Mouse (Mus musculus) liver, embryonic 16.5 days (tissue): ENCODE measurements around the gene Fam117b. TPM values are rescaled to one million over a fixed set of nuclear protein-coding genes. Genes with fewer than 3 reads are reported as not detected.

Experiments used
- ATAC-seq: fragments of 200-750 bp; cut with Nextera tagmentation; 2 replicates; pipeline ENCODE4 v1.8.0; 2017; ENCODE audit warnings: low read depth, mild to moderate bottlenecking, moderate number of reproducible peaks, moderate library complexity
- H3K27ac ChIP-seq: fragments of 300-500 bp; sonication (generic); 2 replicates; pipeline ENCODE4 v1.5.1; 2014; ENCODE audit warnings: mild to moderate bottlenecking, low read length
- H3K27me3 ChIP-seq: fragments of 300-500 bp; sonication (generic); 2 replicates; pipeline ENCODE4 v1.6.1; 2014; ENCODE audit warnings: low read depth, low read length, mixed read lengths; ENCODE audit not compliant: control insufficient read depth, insufficient read depth
- H3K36me3 ChIP-seq: fragments of 300-500 bp; sonication (generic); 2 replicates; pipeline ENCODE4 v1.6.1; 2014; ENCODE audit warnings: mild to moderate bottlenecking; ENCODE audit not compliant: control insufficient read depth, insufficient read depth
- H3K4me1 ChIP-seq: fragments of 300-500 bp; sonication (generic); 2 replicates; pipeline ENCODE4 v1.6.1; 2014; ENCODE audit warnings: low read depth, low read length, mixed read lengths; ENCODE audit not compliant: control insufficient read depth
- H3K4me2 ChIP-seq: fragments of 300-500 bp; sonication (generic); 2 replicates; pipeline ENCODE4 v1.6.1; 2014; ENCODE audit warnings: low read depth, low read length, mixed read lengths
- H3K4me3 ChIP-seq: fragments of 300-500 bp; sonication (generic); 2 replicates; pipeline ENCODE4 v1.5.1; 2014; ENCODE audit warnings: low read depth, mild to moderate bottlenecking, low read length
- H3K9ac ChIP-seq: fragments of 300-500 bp; sonication (generic); 2 replicates; pipeline ENCODE4 v1.6.1; 2014; ENCODE audit warnings: low read depth, low read length
- H3K9me3 ChIP-seq: fragments of 300-500 bp; sonication (generic); replicated peaks from 2 replicates; pipeline ENCODE4 v1.6.1; 2016; ENCODE audit warnings: low read length; ENCODE audit not compliant: control insufficient read depth
- WGBS: fragments of 180-500 bp; shearing (Covaris S2); extraction: QIAGEN DNeasy Blood & Tissue Kit; methylation state at CpG from one replicate; pipeline ENCODE4 v1.1.7; 2014; ENCODE audit not compliant: insufficient replicate concordance; 5-methylcytosine and 5-hydroxymethylcytosine counted together
- polyA plus RNA-seq: library from polyadenylated mRNA; unstranded; fragments of >200 nt; fragmentation: Nextera tagmentation; extraction: Ambion mirVana; gene quantifications from 2 replicates; pipeline ENCODE4 v1.2.1, GENCODE M21; 2015

Fam117b gene
- polyA plus RNA-seq, 1 experiment from 2014 or later: 1.1 TPM

DNA sequence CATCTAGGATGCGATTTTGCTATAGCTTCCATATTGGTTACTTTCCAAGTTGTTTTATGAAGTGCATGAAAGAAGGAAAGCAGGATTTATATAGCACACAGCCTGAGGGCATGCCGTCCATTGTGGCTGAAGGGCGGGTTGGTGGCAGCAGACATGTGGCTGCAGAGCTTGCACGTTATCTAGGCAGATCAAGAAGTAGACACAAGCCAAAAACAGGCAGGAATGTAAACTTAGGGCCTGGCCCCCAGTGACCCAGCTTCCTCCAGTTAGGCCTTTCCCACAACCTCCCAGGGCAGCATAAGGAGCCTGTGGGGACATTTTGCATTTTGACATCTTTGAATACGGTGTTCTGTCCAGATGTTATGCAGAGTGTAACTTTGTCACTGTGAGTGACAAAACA lies 31.0 kb downstream of the Fam117b start:
- H3K4me3 ChIP-seq: no peak overlapping the region
- H3K4me1 ChIP-seq: peaks cover 7% of the 10 kb centered on the region
- no peaks in the 10 kb centered on the region for H3K36me3 ChIP-seq
- H3K27me3 ChIP-seq: no peaks in the 10 kb centered on the region
- H3K4me2 ChIP-seq: no peak overlapping the region
- no peaks in the 10 kb centered on the region for H3K9me3 ChIP-seq
- ATAC-seq: no peak
- H3K27ac ChIP-seq: no peak overlapping the region
- 46% methylated on average over 5 of the region's 5 CpGs for WGBS
- H3K9ac ChIP-seq: no peak overlapping the region

DNA sequence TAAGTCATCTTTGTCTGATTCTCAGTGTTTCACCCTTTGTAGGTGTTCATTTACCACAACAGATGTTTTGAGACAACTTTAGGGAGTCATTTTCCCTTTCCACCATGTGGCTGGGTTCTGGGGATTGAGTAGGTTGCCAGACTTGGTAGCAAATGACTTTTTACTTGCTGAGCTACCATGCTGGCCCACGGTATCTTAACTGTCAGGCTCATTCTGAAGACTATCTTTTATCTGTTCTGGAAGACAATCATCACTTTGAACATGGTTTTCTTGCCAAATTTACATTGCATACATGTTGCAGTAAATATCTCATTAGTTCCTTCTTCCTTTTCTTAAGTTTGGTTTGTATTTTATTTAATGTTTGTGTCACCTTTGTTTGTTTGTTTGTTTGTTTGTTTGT lies 33.2 kb downstream of the Fam117b start:
- H3K4me2 ChIP-seq: no peak overlapping the region
- H3K27ac ChIP-seq: no peak overlapping the region
- no peaks in the 10 kb centered on the region for H3K36me3 ChIP-seq
- 31% methylated on average over 1 of the region's 1 CpGs for WGBS
- peaks cover 7% of the 10 kb centered on the region for H3K4me1 ChIP-seq
- H3K27me3 ChIP-seq: no peaks in the 10 kb centered on the region
- H3K4me3 ChIP-seq: no peak overlapping the region
- no peak for ATAC-seq
- H3K9ac ChIP-seq: no peak overlapping the region
- no peaks in the 10 kb centered on the region for H3K9me3 ChIP-seq

DNA sequence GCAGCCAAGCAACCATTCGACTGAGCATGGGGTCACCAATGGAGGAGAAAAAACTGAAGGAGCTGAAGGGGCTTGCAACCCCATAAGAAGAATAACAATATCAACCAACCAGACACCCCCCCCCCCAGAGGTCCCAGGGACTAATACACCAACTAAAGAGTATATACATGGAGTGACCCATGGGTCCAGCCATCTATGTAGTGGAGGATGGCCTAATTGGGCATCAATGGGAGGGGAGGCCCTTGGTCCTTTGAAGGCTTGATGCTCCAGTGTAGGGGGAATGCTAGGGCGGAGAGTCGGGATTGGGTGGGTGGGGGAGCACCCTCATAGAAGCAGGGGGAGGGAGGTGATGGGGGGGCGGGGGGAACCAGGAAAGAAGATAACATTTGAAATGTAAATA lies 34.7 kb downstream of the Fam117b start:
- Histone ChIP-seq H3K9ac (no peak overlapping the region), H3K36me3 (no peaks in the 10 kb centered on the region), H3K4me2 (no peak overlapping the region), H3K27ac (no peak overlapping the region), H3K9me3 (no peaks in the 10 kb centered on the region), H3K4me3 (no peak overlapping the region), H3K4me1 (peaks cover 4% of the 10 kb centered on the region; the same call in 1 of the 2 replicates), H3K27me3 (no peaks in the 10 kb centered on the region)
- no peak for ATAC-seq
- 87% methylated on average over 4 of the region's 4 CpGs for WGBS

DNA sequence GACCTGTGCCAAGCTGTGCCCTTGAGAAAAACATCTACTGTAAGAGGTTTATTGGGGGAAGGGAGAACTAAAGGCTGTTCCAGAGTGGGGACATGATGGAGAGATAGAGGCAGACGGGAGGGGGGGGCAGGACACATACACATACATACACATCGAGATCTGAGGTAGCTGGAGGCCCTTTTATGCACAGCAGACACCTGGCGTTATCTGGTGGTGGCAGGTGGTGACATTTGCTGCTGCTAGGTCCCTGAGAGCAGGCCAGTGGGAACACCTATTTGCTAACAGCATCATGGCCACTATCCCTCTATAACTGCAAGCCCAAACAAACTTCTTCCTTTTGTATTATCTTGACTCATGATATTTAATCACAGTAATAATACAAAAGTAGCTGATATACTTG lies 44.4 kb downstream of the Fam117b start:
- no peak overlapping the region for H3K9ac ChIP-seq
- no peak for ATAC-seq
- H3K36me3 ChIP-seq: no peaks in the 10 kb centered on the region
- no peaks in the 10 kb centered on the region for H3K4me1 ChIP-seq
- H3K4me3 ChIP-seq: no peak overlapping the region
- no peak overlapping the region for H3K4me2 ChIP-seq
- WGBS: 35% methylated on average over 3 of the region's 3 CpGs
- no peak overlapping the region for H3K27ac ChIP-seq
- H3K9me3 ChIP-seq: no peaks in the 10 kb centered on the region
- no peaks in the 10 kb centered on the region for H3K27me3 ChIP-seq

DNA sequence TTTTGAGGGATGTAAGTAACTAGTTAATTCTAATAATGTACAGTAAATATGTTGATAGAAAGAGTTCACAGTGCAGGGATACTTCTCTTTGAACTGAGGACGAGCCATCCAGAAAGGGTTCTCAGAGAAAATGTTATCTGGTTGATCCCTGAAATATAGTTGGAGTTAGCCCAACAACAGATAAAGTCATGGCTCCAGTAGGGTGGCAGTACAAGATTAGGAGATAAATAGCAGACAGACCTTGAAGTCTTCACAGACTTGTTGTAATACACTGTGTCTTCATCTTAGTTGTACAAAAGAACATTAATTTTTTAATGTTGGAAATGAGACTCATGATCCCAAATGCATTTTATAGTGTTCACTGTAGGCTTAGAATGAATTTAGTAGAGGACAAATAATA lies 47.1 kb downstream of the Fam117b start:
- Histone ChIP-seq H3K4me1 (no peaks in the 10 kb centered on the region), H3K4me3 (no peak overlapping the region), H3K27me3 (no peaks in the 10 kb centered on the region), H3K27ac (no peak overlapping the region), H3K4me2 (no peak overlapping the region), H3K9ac (no peak overlapping the region), H3K9me3 (no peaks in the 10 kb centered on the region), H3K36me3 (no peaks in the 10 kb centered on the region)
- ATAC-seq: peak; percentile 41; the same call in 1 of the 2 replicates
- 25% methylated on average over 1 of the region's 1 CpGs for WGBS

DNA sequence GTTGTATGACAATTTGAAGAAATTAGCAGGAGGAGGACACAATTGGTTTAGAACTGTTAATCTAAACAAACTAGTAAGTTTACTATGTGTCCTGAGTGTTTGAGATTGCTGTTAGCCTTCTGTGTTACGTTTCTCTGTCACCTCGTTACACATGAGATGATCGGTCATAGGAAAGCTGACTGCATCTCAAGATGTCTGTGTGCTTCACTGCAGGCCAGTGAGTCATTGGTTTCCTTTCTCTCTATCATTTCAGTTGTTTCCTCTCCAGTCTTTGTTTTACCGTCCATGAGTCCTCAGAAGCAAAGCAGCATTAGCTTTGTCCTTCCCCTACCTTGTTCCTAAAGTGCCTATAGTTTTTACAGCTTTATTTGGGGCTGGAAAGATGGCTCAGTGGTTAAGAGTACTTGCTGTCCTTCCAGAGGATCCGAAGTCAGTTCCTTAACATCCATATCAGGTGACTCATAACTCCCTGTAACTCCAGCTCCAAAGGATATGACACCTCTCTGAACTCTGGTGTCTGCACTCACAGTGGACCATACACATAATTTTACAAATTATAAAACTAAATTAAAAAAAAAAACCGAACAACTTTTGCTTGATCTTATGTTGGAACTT lies 53.5 kb downstream of the Fam117b start:
- ATAC-seq: no peak

DNA sequence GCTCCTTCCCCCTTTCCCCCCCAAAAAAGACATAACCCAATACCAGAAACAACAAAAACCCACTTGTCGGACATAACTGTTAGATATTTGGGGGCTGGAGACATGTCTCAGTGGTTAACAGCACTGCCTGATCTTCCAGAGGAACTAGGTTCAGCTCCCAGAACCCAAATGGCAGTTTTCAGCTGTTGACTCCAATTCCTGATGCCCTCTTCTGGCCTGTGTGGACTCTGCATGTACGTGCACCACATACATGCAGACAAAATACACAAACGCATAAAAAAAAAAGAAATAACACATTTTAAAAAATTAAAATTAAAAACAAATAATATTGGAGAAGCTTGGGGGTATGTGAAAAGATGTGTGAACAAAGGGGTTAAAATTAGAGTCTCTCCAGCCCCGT lies 54.5 kb downstream of the Fam117b start:
- no peak overlapping the region for H3K9ac ChIP-seq
- no peaks in the 10 kb centered on the region for H3K4me1 ChIP-seq
- WGBS: 68% methylated on average over 4 of the region's 4 CpGs
- H3K27ac ChIP-seq: no peak overlapping the region
- H3K4me2 ChIP-seq: no peak overlapping the region
- no peaks in the 10 kb centered on the region; the same call in 1 of the 2 replicates for H3K36me3 ChIP-seq
- H3K9me3 ChIP-seq: no peaks in the 10 kb centered on the region
- H3K27me3 ChIP-seq: no peaks in the 10 kb centered on the region
- ATAC-seq: no peak
- no peak overlapping the region for H3K4me3 ChIP-seq

More for the DNA sequence above, 53.5 kb downstream of the Fam117b start:
- H3K9ac ChIP-seq: no peak overlapping the region
- H3K4me3 ChIP-seq: no peak overlapping the region
- H3K36me3 ChIP-seq: no peaks in the 10 kb centered on the region; the same call in 1 of the 2 replicates
- no peak overlapping the region for H3K4me2 ChIP-seq
- H3K27me3 ChIP-seq: no peaks in the 10 kb centered on the region
- no peaks in the 10 kb centered on the region for H3K9me3 ChIP-seq
- no peaks in the 10 kb centered on the region for H3K4me1 ChIP-seq
- H3K27ac ChIP-seq: no peak overlapping the region
- WGBS: 64% methylated on average over 6 of the region's 6 CpGs

DNA sequence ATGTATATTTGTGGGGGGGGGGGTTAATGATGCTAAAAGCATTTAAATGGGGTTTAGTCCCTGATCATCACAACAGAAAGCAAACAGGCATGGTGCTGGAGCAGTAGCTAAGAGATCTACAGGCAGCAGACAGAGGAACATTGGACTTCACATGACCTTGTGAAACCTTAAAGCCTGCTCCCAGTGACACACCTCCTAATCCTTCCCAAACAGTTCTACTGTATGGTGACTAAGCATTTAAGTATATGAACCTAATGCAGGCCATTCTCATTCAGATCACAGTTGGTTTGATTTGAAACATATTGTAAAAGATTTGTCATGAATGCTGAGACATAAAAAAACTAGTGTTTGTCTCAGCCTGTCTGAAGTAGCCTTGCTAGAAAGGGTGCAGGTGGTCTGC lies 73.8 kb downstream of the Fam117b start:
- Histone ChIP-seq H3K9ac (no peak overlapping the region), H3K9me3 (no peaks in the 10 kb centered on the region), H3K4me1 (no peaks in the 10 kb centered on the region), H3K27me3 (no peaks in the 10 kb centered on the region), H3K27ac (no peak overlapping the region), H3K4me3 (no peak overlapping the region), H3K4me2 (no peak overlapping the region), H3K36me3 (peaks cover 1% of the 10 kb centered on the region; the same call in 1 of the 2 replicates)
- ATAC-seq: no peak

DNA sequence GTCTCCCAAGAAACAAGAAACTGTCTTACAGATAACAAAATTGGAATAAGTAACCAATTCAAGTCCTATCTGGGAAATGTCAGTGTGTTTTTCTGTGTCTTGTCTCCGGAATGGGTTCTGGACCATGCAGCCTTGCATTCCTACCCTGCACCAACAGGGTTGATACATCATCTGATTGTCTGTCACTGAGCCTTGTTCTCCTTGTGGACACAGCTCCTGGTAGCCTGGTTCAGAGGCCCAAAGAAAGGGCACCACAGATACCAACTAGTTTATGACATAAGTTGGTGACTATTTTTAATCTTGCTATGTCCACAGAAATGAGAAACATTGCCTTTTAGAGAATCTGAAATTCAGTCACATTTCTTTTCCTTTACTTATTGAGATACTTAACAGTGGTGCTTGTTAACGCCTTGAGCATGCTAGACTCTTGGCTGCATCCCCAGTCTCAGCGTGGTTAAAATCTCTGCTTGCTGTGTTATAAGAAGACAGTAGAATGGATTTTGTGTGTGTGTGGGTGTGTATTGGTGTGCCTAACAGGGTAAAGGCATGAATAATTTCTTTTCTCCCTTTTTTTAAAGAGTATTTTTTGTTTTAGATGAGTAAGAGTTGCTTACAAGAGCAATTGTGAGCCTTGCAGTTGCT lies 74.7 kb downstream of the Fam117b start:
- no peak overlapping the region for H3K9ac ChIP-seq
- WGBS: 78% methylated on average over 3 of the region's 3 CpGs
- no peaks in the 10 kb centered on the region for H3K36me3 ChIP-seq
- no peaks in the 10 kb centered on the region for H3K9me3 ChIP-seq
- H3K4me3 ChIP-seq: no peak overlapping the region
- no peak for ATAC-seq
- H3K27me3 ChIP-seq: no peaks in the 10 kb centered on the region
- H3K4me2 ChIP-seq: no peak overlapping the region
- H3K4me1 ChIP-seq: no peaks in the 10 kb centered on the region
- no peak overlapping the region for H3K27ac ChIP-seq
